Mouse (Mus musculus): Measurements from ENCODE around the gene Ifngr1.

DNA sequence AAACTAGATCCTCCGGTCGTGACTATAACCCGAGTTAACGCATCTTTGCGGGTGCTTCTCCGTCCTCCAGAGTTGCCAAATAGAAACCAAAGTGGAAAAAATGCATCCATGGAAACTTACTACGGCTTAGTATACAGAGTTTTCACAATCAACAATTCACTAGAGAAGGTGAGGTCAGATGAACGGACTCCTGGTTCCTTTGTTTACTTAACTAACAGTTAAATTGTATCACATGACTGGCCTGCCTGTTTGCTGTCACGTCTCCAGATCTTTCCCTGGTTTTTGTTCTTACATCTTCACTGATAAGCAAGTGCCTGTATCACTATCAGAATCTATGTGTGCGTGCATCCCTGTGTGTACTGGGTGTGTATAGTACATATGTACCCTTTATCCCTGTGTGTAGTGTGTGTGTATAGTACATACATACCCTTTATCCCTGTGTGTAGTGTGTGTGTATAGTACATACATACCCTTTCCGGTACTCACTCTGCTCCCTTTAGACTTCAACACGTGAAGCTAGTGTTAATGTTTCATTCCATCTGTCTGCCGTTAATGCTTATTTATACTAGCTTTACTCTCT, 40.0 kb downstream of the Ifngr1 start:
- TF ChIP-seq CTCF (IDR thresholded peaks at IDR 0.05; ENCODE audit: borderline replicate concordance, extremely low read depth, insufficient read depth, insufficient read length) (no peak), POLR2A (IDR thresholded peaks at IDR 0.05; ENCODE audit: borderline replicate concordance, extremely low read depth, insufficient read depth, insufficient read length, poor library complexity, severe bottlenecking) (no peak)
